Mouse (Mus musculus) lung, adult 18-20 months (tissue): ENCODE results near the gene Ttll5.

Source experiments
- DNase-seq, 2 experiments: peaks; one replicate each; pipeline ENCODE4 v3.0.0; 2022; ENCODE audit warnings: mixed read lengths in 2 of 2

The Ttll5 gene

DNA sequence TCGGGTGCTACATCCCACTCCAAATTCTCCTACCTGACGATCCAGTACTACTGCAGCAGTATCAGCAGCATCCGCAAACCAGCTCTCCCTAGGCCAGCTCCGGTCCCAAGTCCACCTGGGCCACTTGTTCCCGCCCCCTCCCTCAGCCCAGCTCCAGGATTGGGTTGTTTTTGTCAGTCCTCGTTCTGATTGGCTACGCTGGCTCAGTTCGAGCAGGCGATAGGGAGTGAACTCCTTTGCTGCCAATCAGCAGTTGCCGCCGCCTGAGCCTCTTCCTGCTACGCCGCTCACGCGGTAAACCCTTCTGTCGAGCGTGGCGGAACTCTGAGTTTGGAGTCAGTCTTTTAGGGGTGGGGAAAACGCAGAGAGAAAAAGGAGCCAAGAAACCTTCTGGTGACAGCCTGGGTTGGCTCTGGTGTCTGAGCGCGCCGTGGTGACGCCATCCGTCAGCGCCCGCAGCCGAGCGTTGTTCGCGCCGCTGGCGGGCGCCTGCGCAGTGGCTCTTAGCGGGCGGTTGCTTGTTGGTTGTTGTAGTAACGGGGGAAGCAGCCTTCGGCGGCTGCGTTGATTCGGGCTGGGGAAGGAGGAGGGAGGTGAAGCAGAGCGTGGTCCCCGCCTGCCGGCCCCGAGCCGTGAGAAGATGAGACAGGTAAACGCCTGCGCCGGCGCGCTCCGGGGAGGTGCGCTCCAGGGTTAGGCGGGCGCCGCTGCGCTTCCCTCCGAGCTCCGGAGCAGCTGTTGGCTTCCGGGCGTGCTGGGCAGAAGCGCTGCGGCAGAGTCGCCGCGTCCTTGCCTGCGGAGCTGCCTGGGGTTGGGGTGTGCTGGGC, at the start of gene Ttll5, which contains the start of gene Erg28:
Gene Ttll5, plus strand, starts transcription at position 222 of the 827 bp plus-strand sequence.
Gene Erg28, minus strand, starts transcription at position 113 of the 827 bp plus-strand sequence.
- DNase-seq = peak; percentile 94

DNA sequence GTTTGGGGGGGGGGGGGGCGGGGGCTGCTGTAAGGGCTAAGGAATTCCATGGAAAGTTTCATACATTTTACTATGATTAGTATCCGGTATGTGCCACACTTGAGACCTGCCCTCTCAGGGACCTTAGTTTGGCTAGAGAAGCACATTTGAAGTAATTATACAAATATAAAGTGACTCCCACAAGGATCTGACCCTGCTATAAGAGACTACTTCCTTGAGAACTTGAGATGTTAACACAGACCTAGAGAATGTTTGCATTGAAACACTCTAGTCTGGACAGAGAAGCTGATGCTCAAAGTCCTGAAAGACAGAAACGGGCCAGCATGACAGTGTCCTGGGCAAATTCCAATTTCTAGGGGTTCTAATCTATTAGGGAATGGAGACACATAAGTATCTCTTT, 45.5 kb upstream of the Ttll5 start:
- peak in 1 of 2 experiments; percentile 24 for DNase-seq

DNA sequence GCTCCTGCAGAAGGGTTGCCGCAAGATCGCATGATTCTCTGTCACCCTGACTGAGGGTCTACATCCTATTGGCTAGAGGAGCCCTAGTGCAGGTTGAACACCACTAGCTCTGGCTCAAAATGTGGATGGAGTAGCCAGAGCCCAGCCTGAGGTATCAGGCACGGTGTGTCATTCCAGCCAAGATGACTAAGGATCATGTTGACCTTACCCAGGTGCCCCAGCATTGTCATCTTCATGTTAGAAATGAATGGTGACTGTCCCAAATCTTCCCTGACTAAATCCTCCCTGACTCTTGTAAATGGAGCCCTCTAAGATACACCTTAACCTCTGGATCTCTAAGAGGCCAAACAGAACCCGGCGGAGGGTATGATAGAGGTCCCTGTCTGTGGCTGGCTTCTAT, 44.8 kb upstream of the Ttll5 start:
- DNase-seq = no peak

DNA sequence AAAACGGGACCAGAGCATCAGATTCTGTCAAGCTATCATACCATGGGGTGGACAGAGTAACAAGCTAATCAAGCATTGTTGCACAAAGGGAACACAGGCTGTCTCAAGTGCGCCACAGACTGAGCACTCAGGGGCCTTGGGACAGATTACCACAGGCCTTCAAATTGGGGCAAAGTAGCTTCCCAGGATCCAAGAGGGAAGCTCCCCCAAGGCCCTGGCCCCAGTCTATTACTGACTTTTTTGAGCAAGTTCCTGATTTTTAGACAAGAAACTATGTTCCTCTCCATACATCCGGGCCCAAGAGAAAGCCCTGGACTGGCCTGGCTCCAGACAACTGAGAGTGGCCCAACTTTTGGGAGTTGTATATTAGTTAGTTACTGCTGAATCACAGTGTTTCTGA, 42.9 kb upstream of the Ttll5 start:
- DNase-seq = no peak

DNA sequence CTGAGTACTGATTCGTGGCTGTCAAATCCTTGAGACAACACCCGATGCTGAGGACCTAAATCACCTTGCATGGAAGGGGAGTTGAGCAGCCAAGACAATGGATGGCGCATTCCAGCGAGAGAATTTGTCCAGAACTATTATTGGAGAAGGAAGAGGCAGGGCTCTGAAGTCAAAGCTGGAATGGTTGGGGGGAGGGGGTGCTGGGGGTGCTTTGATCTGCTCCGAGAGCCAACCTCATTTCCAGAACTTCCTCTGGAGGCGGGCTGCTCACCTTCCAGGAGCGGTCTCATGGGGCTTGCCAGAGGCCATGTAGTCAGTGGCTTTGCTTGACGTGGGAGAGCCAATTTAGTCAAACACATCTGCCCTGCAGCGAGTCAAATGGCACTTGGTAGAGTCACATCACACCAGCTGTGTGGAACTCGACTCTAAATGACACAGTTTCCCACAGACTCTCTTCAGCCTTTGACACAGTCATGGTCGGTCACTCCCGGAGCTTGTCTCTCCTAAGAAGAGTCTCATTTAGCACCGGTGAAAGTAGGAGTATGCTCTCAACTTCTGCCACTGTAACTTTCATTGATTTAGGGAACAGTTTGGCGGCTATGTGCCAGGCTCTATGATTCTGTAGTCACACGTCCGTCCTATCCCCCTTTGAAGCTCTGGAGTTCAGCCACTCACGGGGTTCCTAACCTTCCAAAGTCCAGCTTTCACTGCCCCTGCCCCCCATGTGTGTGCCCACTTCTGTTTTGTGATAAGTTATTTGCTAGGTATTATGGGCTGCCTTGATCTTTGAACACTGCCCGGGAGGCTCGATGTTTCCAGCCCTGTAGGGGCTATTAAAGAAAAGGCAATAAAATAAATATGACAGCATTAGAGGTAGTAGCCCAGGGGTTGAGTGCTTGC, 39.3 kb upstream of the Ttll5 start:
- no peak for DNase-seq

DNA sequence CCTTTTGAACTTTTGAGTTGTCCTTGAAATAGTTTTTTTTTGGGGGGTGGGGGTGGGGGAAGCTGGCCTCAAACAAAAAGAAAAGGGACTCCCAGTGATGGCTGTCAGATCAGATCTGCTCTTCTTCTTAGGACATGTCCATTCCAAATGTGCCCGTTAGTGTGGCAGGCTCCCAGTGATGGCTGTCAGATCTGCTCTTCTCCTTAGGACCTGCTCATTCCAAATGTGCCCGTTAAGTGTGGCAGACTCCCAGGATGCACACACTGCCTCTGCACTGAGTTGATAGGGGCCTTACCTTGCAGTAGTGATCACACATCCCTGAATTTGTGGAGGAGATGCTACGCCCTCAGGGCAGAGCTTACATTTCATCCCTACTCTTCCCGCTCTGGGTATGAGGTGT, 32.3 kb upstream of the Ttll5 start:
- no peak for DNase-seq

DNA sequence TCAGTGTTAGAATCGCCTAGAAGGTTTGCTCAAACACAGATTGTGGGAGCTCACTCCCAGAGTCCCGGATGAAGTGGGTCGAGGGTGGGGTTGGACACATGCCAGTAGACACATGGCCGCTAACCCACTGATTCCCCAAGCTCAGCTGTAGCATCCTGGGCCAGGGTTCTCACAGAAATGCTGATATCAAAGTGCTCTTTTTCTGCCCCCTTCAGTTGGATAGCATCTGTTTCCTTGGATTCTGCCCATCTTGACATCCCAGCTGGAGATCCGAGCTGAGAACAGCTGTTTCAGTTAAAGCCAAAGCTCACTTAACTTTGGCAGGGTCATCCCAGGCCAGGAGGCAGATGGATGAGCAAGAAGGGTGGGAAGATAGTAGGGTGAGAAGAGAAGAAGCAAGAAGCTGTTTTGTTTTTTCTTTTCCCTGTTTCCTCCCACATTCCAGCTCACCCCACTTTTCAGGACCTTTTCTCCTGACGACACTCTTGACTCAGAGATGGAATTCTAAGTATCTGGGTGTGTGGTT, 31.6 kb upstream of the Ttll5 start:
- peak in 1 of 2 experiments; percentile 28 for DNase-seq

DNA sequence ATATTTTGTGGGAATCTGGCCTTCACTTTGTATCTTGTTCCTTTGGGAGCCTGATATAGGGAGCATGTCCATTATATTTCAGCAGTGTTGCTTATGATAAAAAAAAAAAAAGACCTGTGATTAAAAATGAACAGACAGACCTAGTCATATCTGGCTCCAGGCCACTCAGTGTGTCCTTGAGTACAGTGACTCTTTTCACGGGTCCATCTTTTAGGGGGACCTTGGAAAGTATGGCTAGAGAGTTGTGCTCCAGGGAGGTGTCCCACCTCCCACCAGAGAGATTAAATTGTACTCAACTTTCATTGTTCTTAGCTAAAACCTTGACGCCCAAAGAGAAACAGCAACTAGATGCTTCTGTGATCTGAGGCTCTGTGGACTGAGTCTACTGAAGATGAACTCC, 30.4 kb upstream of the Ttll5 start:
- no peak for DNase-seq

DNA sequence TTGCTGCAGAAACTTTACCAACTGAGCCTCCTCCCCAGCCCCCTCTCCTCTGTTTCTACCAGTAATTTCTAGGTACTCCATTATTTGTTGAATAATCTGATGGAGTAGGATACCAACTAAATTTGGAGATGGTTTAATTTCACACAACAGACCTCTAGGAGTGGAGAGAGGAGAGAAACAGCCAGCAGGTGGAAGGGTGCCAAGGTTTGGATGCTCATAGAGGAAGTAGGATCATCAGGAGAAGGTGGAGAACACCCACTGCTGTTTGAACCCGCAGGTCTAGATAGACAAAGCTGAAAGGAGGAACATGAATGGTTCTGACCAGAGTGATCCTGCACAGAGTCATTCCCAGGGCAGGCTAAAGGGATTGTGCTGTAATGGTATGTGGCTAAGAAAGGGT, 28.9 kb upstream of the Ttll5 start:
- no peak for DNase-seq

DNA sequence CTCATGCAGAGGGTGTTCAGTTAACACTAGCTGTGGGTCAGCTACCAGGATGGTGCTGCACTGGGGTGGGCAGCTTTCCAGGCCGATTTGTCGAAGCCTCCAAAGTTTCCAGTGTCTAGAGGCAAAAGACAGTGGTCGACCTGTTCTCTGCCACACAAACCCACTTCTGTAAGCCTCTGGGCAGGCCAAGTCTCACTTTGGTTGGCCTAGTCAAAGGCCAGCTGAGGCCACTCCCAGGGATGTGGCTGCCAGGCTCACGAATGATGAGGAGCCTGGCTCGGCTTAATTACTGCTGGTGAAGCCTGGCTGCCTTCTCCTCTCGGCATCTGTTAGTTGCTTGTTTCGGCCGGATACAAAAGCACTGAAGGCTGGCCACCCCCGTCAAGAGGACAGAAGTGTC, 24.4 kb upstream of the Ttll5 start:
- no peak for DNase-seq

DNA sequence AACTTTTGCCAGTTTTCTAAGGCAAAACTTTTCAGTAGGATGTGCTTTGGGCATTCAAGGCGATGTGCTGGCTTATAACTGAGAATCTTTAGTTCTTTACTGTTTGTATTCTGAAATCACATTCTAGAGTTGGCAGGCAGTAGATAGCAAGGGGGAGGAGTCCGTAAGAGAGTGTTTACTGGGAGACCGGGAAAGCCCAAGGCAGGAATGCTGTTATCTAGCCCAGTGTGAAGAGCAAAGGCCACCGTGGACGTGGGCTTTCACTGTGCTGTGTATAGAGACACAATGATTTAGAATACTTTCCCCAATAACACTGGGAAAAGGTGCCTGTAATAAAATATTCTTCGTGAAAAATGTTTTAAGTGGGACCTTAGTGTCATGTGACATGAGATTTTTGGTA, 14.7 kb upstream of the Ttll5 start:
- peak in 1 of 2 experiments; percentile 56 for DNase-seq

DNA sequence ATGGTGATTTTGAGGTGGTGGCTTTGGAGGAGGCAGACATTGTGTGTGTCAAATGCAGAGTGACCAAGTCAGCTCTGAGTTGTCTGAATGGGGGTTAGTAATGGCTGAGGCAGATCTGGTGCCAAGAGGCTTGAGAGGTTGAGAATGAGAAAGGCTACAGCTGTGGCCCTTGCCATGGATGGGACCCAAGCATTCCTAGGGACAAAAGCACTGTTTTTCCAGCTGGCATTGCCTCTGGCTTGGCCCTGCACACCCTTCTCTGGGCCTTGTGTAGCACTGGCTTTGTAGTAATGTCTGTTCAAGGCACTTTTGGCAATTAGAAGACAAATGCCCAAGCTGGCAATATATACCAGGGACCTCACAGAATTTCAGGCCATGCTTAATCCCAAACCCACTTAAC, 13.5 kb upstream of the Ttll5 start:
- no peak for DNase-seq

DNA sequence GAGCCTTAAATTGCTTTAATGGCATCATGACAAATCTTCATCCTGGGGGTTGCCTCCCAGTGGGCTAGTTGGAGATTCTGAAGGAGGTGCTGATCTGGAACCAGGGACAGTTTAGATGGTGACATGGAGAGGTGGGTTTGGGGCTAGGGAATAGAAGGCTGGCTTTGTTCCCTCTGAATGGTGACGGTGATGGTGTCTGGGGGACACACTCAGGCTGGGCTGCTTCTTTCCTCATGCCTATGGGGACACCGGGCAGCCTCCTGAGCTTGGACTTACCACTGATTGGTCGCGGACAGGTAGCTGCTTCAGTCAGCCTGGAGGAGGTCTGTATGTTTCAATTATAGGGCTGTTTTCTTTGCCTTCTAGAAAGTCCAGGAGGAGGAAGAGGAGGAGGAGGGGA, 12.8 kb upstream of the Ttll5 start:
- DNase-seq = no peak

DNA sequence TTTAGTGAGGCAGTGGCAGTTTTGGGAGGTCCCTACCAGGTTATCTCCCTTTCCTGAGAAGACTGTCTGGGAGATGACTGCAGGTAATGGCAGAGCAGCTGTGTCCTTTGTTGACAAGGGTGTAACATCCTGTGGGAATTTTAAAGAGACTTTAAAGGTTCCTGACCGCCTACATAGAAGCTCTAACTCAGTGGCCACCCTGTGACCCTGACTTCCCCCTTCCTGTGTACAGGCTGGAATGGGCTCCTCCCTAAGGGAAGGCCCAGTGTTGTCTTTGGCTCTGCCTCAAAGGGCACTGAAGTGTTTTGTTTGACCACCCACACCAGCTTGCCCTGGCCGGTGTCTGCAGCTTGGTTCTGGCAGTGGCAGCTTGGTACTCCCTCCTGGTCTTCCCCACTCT, 10.9 kb upstream of the Ttll5 start:
- peak; percentile 77 to 88 for DNase-seq

DNA sequence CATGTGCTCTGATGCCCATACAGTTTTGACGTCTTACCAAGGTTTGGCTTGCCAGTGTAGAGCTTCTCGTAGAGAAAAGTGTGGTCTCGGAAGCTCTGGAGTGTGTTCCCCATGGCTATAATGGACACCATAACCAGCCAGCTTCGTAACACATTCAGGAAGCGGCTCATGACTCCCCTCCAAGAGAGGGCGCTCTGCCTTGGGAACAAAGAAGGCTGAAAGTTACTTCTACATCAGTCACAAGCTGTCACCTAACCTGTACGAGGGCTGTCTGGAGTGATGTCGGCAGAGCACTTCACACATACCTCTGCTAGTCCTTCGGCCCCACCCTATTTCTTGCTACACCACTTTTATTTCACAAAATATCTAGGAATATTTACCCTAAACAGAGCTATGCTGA, 2.4 kb upstream of the Ttll5 start:
- DNase-seq = peak in 1 of 2 experiments; percentile 42

DNA sequence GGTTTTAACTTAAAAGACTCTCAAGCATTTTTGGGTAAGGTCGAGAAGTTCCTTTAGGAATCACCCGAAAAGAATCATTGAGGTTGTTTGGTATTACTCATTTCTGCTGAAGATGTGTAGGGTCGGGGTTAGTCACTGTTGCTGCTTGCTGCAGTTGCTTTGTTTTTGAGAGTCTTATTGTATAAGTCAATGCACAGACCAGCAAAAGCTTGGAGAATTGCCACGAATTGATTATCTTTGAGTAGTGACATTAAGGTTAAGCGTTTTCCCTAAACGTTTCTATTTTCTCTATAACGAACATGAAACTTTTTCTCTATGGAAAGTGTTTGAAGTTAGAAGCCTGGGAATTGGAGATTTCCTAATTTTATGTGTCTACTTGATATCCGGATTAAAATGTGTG, 902 bp downstream of the Ttll5 start:
- no peak for DNase-seq

DNA sequence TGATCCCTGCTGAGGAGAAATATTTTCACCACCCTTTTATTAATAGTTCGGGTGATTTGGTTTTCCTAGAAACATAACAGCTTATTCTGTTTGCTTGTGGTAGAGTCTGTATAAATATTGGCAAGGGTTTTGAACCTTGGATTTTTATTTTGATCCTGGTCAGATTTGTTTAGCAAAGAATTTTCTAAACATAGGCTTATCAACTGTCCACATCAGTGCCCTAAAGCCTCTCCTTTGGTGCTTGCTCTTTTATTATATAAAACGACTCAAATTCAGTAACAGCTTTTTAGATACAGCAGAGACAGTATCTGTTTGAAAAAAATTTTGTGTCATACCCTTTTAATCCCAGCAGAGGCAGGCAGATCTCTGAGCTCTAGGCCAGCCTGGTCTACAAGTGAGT, 1.4 kb downstream of the Ttll5 start:
- no peak for DNase-seq

DNA sequence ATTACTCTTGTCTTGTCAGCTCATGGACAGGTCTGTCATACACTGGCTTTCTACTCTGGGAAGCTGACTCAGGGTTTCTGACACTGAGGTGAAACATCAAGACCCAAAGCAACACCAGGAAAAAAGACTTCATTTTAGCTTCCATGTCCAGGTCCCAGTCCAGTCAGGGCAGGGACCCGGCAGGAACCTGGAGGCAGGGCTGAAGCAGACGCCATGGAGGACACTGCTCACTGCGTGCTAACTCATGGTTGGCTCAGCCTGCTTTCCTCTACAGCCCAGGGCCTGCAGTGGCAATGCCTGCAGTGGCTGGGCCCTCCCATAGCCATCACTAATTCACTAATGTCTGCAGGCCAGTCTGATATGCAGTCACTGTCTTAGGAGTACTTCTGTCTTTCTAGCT, 4.4 kb downstream of the Ttll5 start:
- no peak for DNase-seq

DNA sequence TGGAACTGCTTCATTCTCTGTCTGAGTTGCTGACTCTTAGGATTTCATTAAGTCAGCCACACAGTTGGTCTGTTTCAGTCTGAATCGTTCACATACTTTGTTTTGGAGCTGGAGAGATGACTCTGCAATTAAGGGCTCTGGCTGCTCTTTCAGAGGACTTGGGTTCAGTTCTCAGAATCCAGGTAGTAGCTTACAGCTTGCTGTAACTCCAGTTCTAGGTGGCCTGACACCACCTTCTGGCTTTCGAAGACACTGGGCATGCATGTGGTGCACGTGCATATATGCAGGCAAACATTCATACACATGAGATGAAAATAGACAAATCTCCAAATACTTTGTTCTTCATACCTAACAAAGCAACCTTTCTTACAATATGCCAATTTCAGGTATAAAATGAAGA, 5.4 kb downstream of the Ttll5 start:
- DNase-seq = no peak

DNA sequence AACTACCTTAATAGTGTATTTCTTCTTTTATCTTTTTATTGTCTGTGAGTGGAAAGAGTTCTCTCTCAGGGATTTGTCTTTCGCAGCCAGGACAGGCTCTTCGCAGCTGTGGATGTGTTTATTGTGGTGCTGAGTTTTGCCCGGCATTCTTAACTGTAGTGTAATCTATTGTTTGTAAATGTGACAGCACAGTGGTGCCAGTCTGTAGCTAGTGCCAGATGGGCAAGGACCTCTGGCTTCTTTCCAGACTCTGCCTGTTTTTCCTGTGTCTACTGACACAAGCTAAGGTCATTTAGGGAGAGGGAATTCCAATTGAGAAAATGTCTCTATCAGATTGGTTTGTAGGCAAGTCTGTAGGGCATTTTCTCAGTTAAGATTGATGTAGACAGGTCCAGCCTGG, 6.2 kb downstream of the Ttll5 start:
- peak in 1 of 2 experiments; percentile 48 for DNase-seq

DNA sequence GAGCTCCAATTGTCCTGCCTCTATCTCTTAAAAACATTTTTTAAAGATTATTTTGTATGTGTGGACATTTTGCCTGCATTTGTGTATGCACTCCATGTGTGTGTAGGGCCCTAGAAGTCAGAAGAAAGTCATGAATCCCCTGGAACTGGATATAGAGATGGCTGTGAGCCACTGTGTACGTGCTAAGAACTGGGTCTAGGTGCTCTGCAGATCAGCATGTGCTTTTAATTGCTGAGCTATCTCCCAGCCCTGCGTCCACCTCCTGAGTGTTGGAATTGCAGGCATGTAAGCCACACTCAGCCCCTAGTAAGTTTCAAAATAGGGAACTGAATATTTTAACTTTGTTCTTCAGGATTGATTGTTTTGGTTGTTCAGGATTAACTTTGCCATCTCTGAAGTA, 10.1 kb downstream of the Ttll5 start:
- DNase-seq = no peak

DNA sequence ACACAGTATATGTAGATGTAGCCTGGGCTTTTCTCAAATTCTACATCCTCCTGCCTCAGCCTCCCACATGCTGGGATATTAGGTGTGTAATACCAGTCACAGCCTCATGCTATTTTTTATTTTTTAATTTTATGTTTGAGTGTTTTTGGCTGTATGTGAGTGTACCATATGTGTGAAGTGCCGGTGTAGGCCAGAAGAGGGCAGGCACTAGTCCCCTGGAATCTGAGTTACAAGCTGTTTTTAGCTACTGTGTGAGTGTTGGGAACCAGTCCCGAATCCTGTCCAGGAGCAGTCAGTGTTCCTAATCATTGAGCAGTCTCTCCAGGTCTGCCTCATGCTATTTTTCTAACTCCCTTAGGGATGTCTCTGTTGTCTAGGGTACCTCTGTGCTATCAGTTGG, 13.3 kb downstream of the Ttll5 start:
- no peak for DNase-seq

DNA sequence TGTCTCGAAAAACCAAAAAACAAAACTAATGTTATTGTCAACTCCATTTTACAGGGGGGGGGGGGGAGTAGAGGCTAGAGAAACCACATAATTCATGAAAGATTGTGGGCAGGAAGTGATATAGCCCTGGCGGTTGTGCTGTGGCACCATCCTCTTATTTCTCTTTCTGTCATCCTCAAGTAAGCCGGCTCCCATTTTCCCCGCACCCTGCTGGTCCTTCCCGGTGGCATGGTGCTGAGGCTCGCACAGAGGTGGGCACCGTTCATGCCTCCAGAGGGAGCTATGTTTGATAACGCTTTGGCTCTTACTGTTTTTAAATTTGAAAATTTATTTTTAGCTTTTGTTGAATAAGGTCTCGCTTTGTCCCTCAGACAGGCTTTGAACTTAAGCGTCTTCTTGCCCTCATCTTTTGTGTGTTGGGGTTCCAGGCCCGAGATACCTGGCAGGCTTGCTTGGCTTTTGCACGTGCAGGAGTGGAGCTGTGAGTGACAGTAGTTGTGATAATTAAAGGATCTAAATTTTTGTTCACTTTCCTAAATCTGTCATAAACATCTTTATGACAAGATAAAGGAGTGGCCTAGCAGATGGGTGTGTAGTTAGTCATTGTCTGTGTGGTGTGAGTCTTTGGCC, 15.0 kb downstream of the Ttll5 start:
- no peak for DNase-seq
